Mouse (Mus musculus) small intestine, adult 2 months (tissue): ENCODE data around the gene Tmem186. TPM values are rescaled to one million over a fixed set of nuclear protein-coding genes. Genes with fewer than 3 reads are reported as not detected.

ENCODE experiments used
- H3K27ac ChIP-seq: fragments of 200-500 bp; 2 replicates; pipeline ENCODE4 v1.5.1; 2012; ENCODE audit warnings: low read depth, low read length, control low read depth, inconsistent platforms; ENCODE audit not compliant: insufficient read depth
- H3K27me3 ChIP-seq: fragments of 200-500 bp; 2 replicates; pipeline ENCODE4 v1.6.1; 2012; ENCODE audit warnings: mild to moderate bottlenecking, moderate library complexity, low read length, inconsistent platforms; ENCODE audit not compliant: control insufficient read depth, insufficient read depth
- H3K36me3 ChIP-seq: fragments of 200-500 bp; 2 replicates; pipeline ENCODE4 v1.6.1; 2012; ENCODE audit warnings: mild to moderate bottlenecking, low read length, control low read depth, inconsistent platforms; ENCODE audit not compliant: control insufficient read depth, insufficient read depth
- H3K4me1 ChIP-seq: fragments of 200-500 bp; 2 replicates; pipeline ENCODE4 v1.6.1; 2012; ENCODE audit warnings: low read length, inconsistent platforms, mixed read lengths; ENCODE audit not compliant: control insufficient read depth, insufficient read depth, insufficient read length
- H3K4me3 ChIP-seq: fragments of 200-500 bp; 2 replicates; pipeline ENCODE4 v1.5.1; 2012; ENCODE audit warnings: low read depth, mild to moderate bottlenecking, control low read depth, inconsistent platforms, low read length, moderate library complexity
- CTCF ChIP-seq: fragments of 200-500 bp; IDR thresholded peaks from 2 replicates; pipeline ENCODE4 v1.5.1; 2012; ENCODE audit warnings: low read depth, mild to moderate bottlenecking, control low read depth, inconsistent platforms, low read length, moderate library complexity, mixed read lengths; ENCODE audit not compliant: insufficient replicate concordance, insufficient read length; ENCODE audit errors: extremely low read depth
- POLR2A ChIP-seq: fragments of 200-500 bp; IDR thresholded peaks from 2 replicates; pipeline ENCODE4 v1.6.1; 2012; ENCODE audit warnings: low read depth, mild to moderate bottlenecking, control low read depth, inconsistent platforms, low read length, moderate library complexity
- WGBS: fragments of 180-500 bp; shearing (Covaris S2); methylation state at CpG from one replicate; pipeline ENCODE4 v1.1.7; 2018; 5-methylcytosine and 5-hydroxymethylcytosine counted together
- polyA plus RNA-seq: library from polyadenylated mRNA; depleted of rRNA; stranded (reverse); fragments of >200 nt; gene quantifications from 2 replicates; pipeline ENCODE4 v1.2.3, GENCODE M21; 2012

The Tmem186 gene
- polyA plus RNA-seq, 1 experiment = 8.6 TPM

DNA sequence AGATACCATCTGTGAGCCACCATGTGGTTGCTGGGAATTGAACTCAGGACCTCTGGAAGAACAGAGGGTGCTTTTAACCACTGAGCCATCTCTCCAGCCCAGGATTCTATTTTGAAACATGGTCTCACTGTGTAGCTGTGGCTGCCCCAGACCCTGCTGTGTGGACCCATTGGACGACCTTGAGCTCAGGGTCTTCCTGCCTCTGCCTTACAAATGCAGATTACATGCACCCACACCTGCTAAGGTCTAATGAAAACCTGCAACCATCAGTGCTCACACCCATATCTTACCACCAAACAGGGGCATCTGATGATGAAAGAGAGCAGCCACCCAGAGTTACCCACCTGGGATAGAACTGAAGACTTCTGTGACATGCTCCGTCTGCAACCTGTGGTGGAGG lies 18.7 kb upstream of the Tmem186 start:
- Histone ChIP-seq H3K27ac (no peak overlapping the region), H3K36me3 (peaks cover 73% of the 10 kb centered on the region), H3K4me1 (peaks cover 3% of the 10 kb centered on the region; the same call in 1 of the 2 replicates), H3K27me3 (no peaks in the 10 kb centered on the region), H3K4me3 (no peak overlapping the region)
- 78% methylated on average over 2 of the region's 2 CpGs for WGBS
- TF ChIP-seq POLR2A (no peak), CTCF (no peak)

DNA sequence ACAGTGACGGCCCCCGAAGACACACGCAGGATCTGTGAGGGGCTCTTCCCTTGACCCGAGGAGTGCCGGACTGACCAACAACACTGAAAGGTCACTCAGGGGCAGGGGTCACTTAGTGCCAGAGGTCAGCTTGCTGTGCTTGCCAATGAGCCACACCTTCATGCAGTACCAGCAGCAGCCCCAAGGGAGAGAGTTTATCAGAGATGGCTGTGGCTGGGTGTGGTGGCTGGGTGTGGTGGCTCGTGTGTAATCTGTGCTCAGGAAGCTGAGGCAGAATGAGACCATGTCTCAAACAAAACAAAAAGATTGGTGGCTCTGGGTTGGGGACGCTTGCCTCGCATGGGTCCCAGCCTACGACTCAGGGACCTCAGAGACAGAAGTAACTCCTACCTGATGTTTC lies 18.1 kb upstream of the Tmem186 start:
- Histone ChIP-seq H3K27me3 (no peaks in the 10 kb centered on the region), H3K4me1 (peaks cover 3% of the 10 kb centered on the region; the same call in 1 of the 2 replicates), H3K4me3 (no peak overlapping the region), H3K36me3 (peaks cover 76% of the 10 kb centered on the region), H3K27ac (no peak overlapping the region)
- 73% methylated on average over 9 of the region's 9 CpGs for WGBS
- peak; percentile 29; the same call in 1 of the 2 replicates for TF ChIP-seq CTCF
- no peak for TF ChIP-seq POLR2A

DNA sequence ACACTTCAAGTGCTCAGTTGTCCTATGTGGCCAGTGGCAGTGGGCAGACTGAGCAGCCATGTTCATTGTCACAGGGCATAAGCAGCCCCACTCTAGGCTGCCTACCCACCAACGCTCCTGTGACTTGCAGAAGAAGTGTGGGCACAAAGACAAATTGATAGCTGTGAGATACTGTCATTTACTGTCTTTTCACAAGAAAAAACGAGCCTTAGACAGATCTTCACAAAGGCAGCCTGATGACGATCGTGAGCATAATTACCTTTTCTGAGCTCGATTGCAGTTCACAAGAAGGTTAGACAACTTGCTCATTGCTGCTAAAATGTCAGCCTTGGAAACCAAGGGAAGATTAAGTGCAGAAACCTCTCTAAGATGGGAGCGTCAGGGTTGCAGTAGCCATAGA lies 17.6 kb upstream of the Tmem186 start:
- no peaks in the 10 kb centered on the region for H3K27me3 ChIP-seq
- 85% methylated on average over 6 of the region's 6 CpGs for WGBS
- H3K27ac ChIP-seq = no peak overlapping the region
- no peak overlapping the region for H3K4me3 ChIP-seq
- TF ChIP-seq CTCF (no peak), POLR2A (no peak)
- peaks cover 3% of the 10 kb centered on the region; the same call in 1 of the 2 replicates for H3K4me1 ChIP-seq
- H3K36me3 ChIP-seq = peaks cover 75% of the 10 kb centered on the region

DNA sequence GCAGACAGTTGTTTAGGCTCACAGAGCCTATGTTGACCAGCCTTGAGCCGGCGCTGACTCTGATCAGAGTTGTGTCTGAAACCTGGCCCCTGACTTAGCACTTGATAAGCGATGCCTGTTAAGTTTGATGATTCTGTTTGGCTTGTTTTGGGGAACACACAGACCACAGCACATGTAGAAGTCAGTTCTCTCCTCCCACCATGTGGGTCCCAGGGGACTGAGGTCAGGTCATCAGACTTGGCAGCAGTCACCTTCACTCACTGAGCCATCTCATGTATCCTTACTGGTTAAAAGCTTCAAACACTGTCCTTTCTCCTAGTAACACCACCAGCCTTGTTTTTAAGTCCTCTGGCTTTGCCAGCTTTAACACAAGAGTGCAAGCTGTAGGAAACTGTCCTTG lies 12.5 kb upstream of the Tmem186 start:
- H3K36me3 ChIP-seq = peaks cover 86% of the 10 kb centered on the region
- 92% methylated on average over 3 of the region's 3 CpGs for WGBS

DNA sequence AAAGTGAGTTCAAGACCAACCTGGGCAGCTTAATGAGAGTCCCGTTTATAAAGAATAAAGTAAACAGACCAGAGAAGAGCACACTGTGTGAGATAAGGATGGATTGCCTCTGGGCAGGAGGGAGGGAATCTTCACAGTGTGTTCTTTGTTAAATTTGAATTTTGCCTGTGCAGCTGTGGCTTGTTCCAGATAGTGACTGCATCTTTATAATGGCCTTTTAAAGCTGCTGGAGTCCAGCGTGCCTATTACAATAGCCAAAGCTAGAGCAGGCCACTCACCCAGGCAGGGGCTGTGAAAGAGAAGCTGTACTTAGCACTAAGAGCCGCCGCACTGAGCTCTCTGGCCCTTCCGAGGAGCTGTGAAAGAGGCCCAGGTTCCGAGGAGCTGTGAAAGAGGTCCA lies 8.0 kb upstream of the Tmem186 start:
- WGBS = 80% methylated on average over 6 of the region's 6 CpGs
- peaks cover 77% of the 10 kb centered on the region for H3K36me3 ChIP-seq
- no peak overlapping the region for H3K27ac ChIP-seq
- H3K4me1 ChIP-seq = peaks cover under 1% of the 10 kb centered on the region; the same call in 1 of the 2 replicates
- TF ChIP-seq POLR2A = no peak
- TF ChIP-seq CTCF = no peak
- H3K27me3 ChIP-seq = no peaks in the 10 kb centered on the region
- no peak overlapping the region for H3K4me3 ChIP-seq

More for the DNA sequence above, 12.5 kb upstream of the Tmem186 start:
- H3K4me3 ChIP-seq = no peak overlapping the region
- H3K27me3 ChIP-seq = no peaks in the 10 kb centered on the region
- TF ChIP-seq CTCF = no peak
- no peak for TF ChIP-seq POLR2A
- H3K27ac ChIP-seq = no peak overlapping the region
- no peaks in the 10 kb centered on the region for H3K4me1 ChIP-seq

DNA sequence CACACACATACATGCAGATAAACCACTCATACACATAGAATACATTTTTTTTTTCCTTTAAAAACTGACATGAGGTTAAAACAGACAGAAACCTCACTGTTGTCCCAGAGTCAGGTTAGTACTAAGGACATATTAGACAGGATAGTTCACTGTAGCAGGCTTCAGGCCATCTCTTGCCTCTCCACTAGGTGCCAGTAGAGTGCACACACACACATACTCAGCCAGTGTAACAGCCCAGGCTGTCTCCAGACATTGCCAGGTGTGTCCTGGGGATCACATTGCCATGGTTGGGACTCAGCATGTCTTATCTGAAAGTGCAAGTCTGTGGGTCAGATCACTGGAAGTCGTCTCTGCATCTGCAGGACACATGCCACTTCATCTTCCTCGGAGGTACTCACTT lies 6.3 kb upstream of the Tmem186 start:
- TF ChIP-seq CTCF (peak; percentile 84; the same call in 1 of the 2 replicates), POLR2A (no peak)
- H3K4me1 ChIP-seq = peaks cover 6% of the 10 kb centered on the region; the same call in 1 of the 2 replicates
- WGBS = 48% methylated on average over 2 of the region's 2 CpGs
- no peak overlapping the region for H3K4me3 ChIP-seq
- H3K27me3 ChIP-seq = no peaks in the 10 kb centered on the region
- H3K27ac ChIP-seq = no peak overlapping the region
- H3K36me3 ChIP-seq = peaks cover 62% of the 10 kb centered on the region

DNA sequence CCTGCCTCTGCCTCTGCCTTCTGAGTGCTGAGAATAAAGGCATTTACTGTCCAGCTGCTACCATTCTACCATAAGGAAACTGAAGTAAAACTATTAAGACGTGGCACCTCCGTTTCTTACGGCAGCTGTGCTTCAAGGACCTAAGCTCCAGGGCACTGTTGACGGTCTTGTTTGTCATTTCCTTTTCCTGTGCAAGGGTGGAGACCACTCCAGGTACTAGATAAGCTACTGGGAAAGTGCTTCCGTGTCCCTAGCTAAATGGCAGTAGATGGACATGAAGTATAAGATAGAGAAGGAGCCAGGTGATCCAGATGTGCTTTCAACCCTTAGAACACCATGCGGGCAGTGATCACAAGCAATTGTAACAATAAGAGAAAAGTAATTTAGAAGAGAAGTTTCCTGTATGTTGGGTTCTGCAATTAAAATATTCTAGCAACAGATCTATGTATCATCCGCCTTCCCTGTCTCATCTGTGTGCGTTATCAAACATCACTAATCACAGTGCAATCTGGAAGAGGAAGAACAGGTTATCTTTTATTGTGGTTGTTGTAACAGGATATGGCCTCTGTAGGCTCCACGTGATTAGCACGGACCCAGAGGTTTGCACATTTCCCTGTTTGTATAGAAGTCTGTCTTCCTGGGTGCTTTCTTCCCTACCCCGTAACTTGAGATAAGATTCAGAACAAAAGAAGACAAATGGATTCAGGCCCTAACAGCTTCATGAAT lies 2.1 kb upstream of the Tmem186 start:
- H3K27me3 ChIP-seq = no peaks in the 10 kb centered on the region
- H3K36me3 ChIP-seq = peaks cover 23% of the 10 kb centered on the region
- TF ChIP-seq POLR2A (no peak), CTCF (no peak)
- peaks cover 15% of the 10 kb centered on the region for H3K4me1 ChIP-seq
- H3K27ac ChIP-seq = peak overlapping the region; percentile 83
- peak overlapping the region; percentile 36 for H3K4me3 ChIP-seq
- 24% methylated on average over 11 of the region's 11 CpGs for WGBS
